Mouse (Mus musculus): ENCODE data around the gene Gcn1l1.
"Not testable (repeated sequence)": the region's sequence is repeated elsewhere in the genome, so short reads cannot be mapped to it uniquely, and the experiment has no call there.

The Gcn1l1 gene

GRCm38 (mm10) chr5:115563771-115564585 is 1.1 kb upstream of the Gcn1l1 start:
- no peak for DNase-seq

DNA sequence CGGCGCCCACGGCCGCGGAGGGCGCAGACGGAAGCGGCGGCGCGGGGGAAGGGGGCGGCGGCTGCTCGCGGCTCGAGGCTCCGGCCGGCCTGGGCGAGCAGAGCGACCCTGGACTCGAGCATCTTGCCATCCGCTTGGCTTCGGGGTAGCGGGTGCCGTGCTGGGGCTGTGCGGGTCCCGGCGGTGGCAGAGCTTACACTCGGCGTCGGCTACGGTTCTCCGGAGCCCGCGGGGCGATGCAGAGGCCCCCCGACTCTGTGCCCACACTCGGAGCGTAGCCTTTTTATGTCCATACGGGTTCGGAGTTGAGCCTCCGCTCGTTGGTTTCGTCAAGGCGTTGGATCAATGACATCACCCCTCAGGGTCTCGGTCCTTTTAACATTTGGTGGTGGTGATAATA is 349 bp downstream of the Gcn1l1 start:
- DNase-seq = no peak

DNA sequence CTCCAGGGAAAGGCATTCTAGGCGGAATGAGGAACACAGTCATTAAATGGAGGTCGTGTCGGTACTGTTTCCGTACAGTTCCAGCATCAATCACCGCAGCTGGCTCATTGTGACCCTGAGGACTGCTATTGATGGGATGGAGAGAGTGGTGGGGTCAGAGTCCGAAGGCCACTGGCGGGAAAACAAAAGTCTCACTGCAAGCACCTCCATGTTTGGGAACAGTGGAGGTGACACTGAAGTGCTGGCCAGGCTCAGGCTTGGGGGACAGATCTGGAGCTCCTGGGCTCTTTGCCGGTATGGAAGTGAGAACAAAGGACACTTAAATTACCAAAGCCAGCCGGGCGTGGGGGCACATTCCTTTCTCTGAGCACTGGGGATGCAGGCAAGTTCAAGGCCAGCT is 3.6 kb downstream of the Gcn1l1 start:
- DNase-seq = no peak

GRCm38 (mm10) chr5:115569308-115569707 is 4.3 kb downstream of the Gcn1l1 start:
- peak; percentile 88 for DNase-seq

- DNase-seq = no peak
Observed at GRCm38 (mm10) chr5:115569721-115570120, 4.7 kb downstream of the Gcn1l1 start.

DNA sequence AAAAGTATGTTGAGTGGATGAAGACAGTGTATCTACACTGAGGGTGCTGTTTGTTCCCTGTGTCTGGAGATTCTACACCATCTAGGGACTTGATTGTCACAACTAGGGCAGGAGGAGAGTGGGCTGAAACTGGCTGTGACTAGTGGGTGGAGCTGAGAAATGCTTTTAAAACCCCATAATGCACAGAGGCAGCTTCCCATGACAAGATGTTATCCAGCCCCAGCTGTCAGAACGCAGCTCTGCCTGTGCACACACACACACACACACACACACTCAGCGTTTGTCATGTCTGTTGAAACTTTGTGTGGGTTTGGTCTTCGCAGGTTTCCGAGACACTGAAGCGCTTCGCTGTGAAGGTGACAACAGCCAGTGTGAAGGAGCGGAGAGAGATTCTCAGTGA is 6.0 kb downstream of the Gcn1l1 start:
- no peak for DNase-seq

- peak; percentile 99 for DNase-seq
Observed at GRCm38 (mm10) chr5:115572679-115573535, 7.9 kb downstream of the Gcn1l1 start.

GRCm38 (mm10) chr5:115574992-115575391 is 9.9 kb downstream of the Gcn1l1 start:
- peak; percentile 97 for DNase-seq

DNA sequence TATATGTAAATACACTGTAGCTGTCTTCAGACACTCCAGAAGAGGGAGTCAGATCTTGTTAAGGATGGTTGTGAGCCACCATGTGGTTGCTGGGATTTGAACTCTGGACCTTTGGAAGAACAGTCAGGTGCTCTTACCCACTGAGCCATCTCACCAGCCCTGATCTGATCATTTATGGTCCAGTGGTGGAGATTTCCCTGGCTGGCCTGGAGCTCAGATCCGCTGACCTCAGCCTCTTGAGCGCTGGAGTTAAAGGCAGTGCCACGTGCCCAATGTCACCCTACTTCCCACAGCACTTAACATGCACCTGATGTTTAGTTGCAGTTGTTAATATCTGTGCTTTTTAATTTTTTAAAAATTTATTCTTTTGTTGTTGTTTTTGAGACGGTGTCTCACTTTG is 12.6 kb downstream of the Gcn1l1 start:
- not testable (repeated sequence) for DNase-seq

DNA sequence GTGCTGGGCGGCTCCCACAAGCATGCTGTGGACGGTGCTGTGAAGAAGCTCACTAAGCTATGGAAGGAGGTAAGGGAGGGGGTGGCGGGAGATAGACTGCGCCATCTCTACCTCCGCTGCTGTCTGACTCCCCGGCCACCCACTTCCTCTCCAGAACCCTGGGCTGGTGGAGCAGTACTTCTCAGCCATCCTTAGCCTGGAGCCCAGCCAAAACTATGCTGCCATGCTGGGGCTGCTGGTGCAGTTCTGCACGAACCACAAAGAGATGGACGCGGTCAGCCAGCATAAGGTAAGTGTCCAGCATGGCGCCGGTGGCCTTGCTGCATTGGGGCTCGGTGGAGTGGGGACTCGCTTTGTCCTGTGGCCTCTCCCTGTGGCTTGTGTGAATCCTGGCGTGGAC is 13.9 kb downstream of the Gcn1l1 start:
- no peak for DNase-seq

DNA sequence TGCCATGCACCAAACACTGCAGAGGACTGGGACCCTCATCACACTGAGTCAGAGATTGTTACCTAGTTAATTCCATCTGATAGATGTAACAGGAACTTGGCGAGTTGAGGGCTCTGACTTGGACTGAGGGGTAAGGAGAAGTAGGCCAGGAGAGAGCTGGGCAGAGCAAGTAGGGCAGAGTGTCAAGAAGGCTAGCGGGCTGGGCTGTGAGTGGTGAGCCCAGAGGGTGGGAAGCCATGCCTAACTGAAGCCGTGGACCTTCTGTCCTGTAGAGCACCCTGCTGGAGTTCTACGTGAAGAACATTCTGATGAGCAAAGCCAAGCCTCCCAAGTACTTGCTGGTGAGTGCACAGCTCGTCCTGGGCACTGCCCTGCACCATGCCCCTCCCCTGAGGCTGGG is 14.3 kb downstream of the Gcn1l1 start:
- no peak for DNase-seq

- no peak for DNase-seq
Observed at GRCm38 (mm10) chr5:115580229-115581001, 15.4 kb downstream of the Gcn1l1 start.

- DNase-seq = no peak
Observed at GRCm38 (mm10) chr5:115581662-115582061, 16.6 kb downstream of the Gcn1l1 start.

- DNase-seq = no peak
Observed at GRCm38 (mm10) chr5:115585616-115586015, 20.6 kb downstream of the Gcn1l1 start.

DNA sequence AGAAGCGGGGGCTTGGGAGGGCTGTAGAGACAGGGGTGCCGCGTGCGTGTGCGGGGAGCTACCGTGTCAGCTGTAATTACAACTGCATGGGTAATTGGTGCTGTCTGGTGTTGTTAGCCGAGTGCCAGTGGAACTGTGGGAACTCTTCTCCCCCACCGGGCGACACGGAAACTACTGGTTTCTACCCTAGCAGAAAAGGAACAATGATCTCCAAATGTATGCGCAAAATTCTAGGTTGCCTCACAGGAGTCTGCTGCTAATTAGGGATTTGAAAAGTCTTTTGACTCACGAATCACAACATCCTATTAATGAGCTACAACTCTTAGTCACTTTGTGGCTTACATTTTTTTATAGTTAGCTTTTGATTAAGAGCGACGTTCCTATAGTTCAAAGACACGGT is 21.1 kb downstream of the Gcn1l1 start:
- no peak for DNase-seq

- DNase-seq = no peak
Observed at GRCm38 (mm10) chr5:115586780-115587179, 21.7 kb downstream of the Gcn1l1 start.

- DNase-seq = no peak
Observed at GRCm38 (mm10) chr5:115591028-115591427, 26.0 kb downstream of the Gcn1l1 start.

DNA sequence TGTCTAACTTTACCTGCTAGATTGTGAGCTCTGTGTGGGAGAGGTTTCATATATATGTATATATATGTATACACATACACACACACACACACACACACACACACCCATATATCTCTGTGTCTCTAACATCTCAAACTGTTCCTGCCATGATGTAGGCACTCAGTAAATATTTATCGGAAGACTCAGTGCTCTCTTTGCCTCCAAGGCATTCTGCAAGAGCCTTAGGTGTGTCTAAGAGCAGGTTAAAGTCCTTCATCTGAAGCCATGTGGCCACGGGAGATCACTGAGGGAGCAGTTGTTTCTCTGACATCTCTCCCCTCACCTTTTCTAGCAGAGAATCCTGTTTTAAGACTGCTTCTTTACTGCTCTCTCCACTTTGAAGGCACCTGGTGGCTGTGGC is 26.5 kb downstream of the Gcn1l1 start:
- no peak for DNase-seq

DNA sequence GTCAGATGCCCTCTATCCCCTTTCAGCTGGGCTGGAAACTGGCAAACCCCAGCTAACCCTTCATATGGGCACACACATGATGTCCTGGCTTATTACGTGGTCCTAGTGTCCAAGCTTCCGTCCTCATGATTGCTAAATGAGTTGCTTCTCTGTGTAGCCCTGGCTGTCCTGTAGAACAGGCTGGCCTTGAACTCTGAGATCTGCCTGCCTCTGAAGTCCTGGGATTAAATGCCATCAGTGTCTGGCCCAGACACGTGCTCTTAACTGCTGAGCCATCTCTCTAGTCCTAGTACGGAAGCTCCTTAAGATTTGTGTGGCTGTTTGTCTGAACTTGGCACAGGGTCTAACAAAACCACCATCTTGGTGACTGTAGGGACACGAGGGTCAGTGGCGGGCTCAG is 38.5 kb downstream of the Gcn1l1 start:
- DNase-seq = no peak

- DNase-seq = no peak
Observed at GRCm38 (mm10) chr5:115611566-115611965, 46.5 kb downstream of the Gcn1l1 start.

GRCm38 (mm10) chr5:115613332-115613731 is 48.3 kb downstream of the Gcn1l1 start:
- no peak for DNase-seq

GRCm38 (mm10) chr5:115614948-115615347 is 49.9 kb downstream of the Gcn1l1 start:
- DNase-seq = peak; percentile 96

DNA sequence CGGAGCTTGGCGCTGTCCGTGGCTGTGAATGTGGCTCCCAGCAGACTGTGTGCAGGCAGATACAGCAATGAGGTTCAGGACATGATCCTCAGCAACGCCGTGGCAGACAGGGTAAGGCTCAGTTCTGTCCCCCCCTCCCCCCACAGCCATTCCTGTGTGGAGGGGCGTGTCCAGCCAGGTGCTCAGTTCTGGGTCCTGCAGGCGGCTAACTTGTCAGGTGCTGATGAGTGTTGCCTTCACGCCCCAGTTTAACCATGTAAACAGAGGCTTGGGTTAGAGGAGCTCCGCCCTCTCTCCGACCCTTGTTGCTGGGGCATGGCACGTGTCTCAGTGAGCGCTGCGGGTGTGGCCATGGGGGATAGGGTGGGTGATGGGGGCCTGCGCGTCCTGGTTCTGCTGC is 54.6 kb downstream of the Gcn1l1 start:
- DNase-seq = no peak
